Mouse (Mus musculus) ES-E14 (cell line): ENCODE results near the gene Stxbp1.

Experiments
- CHD2 ChIP-seq: IDR thresholded peaks from 2 replicates; pipeline ENCODE4 v1.6.1; 2014; ENCODE audit warnings: mild to moderate bottlenecking, low read depth, low read length, inconsistent platforms
- HCFC1 ChIP-seq: IDR thresholded peaks from 2 replicates; pipeline ENCODE4 v1.6.1; 2012; ENCODE audit warnings: low read length, inconsistent platforms, borderline replicate concordance; ENCODE audit not compliant: insufficient read depth
- MAFK ChIP-seq: IDR thresholded peaks from 2 replicates; pipeline ENCODE4 v1.6.1; 2014; ENCODE audit warnings: mild to moderate bottlenecking, low read depth, low read length, inconsistent platforms; ENCODE audit not compliant: insufficient read depth
- ZC3H11A ChIP-seq: IDR thresholded peaks from 2 replicates; pipeline ENCODE4 v1.6.1; 2012; ENCODE audit warnings: low read depth, mild to moderate bottlenecking, inconsistent platforms, low read length, borderline replicate concordance
- ZNF384 ChIP-seq: IDR thresholded peaks from 2 replicates; pipeline ENCODE4 v1.6.1; 2012; ENCODE audit warnings: low read depth, low read length, inconsistent platforms

DNA sequence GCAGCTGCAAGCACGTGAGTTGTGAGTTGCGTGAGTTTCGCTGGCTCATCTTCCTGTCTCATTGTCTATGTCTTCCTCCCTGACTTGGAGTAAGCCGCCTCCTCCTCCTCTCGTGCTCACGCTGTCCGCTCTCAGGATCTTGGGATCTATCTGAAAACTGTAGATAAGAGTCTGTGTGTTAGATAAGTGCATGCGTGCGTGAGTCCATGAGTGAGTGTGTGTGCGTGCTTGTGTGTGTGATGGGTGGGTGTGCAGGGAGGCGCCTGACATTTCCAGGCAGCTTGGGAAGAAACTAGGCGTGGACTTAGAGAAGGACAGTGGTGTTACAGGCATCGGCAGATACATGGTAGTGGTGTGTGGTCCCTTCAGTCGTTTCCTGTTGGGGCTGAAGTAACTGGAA is 45.4 kb upstream of the Stxbp1 start:
- TF ChIP-seq ZC3H11A (no peak), HCFC1 (no peak), ZNF384 (no peak), CHD2 (no peak), MAFK (no peak)
